Mouse (Mus musculus) liver, embryonic 14.5 days (tissue): ENCODE measurements at regions not wholly inside any gene's neighbourhood (a gene's known extent, or its start where the extent isn't known, plus 50 kb on each side); places are given as distances from the start of the nearest gene placed in this dataset.
"Not testable (repeated sequence)": the region's sequence is repeated elsewhere in the genome, so short reads cannot be mapped to it uniquely, and the experiment has no call there.

Experiments
- CTCF ChIP-seq: IDR thresholded peaks from 2 replicates; pipeline ENCODE4 v1.5.1; 2016; ENCODE audit warnings: antibody characterized with exemption, low read depth, control low read depth
- EP300 ChIP-seq: IDR thresholded peaks from 2 replicates; pipeline ENCODE4 v1.6.1; 2016; ENCODE audit warnings: antibody characterized with exemption, low read depth

DNA sequence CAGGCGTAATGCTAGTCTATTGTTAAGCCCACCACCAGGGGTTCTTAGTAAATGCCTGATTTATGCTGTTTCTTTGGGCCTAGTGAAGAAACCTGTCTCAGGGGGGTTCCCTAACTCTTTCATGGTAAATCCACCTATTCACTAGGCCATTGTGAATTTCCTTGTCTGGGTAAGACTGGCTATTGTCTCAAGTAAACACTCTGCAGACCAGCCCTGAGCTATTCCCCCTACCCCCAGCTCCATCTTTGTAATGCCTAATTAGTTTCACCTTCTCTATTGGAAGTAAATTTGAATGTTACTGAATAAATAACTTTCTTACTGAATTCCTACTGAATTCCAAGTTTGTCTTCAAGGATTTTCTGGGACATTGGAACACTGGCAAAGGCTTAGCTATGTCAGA lies 656.2 kb downstream of the Hdgfl1 start:
- TF ChIP-seq CTCF, EP300: not testable (repeated sequence)
